In the genomic region with DNA sequence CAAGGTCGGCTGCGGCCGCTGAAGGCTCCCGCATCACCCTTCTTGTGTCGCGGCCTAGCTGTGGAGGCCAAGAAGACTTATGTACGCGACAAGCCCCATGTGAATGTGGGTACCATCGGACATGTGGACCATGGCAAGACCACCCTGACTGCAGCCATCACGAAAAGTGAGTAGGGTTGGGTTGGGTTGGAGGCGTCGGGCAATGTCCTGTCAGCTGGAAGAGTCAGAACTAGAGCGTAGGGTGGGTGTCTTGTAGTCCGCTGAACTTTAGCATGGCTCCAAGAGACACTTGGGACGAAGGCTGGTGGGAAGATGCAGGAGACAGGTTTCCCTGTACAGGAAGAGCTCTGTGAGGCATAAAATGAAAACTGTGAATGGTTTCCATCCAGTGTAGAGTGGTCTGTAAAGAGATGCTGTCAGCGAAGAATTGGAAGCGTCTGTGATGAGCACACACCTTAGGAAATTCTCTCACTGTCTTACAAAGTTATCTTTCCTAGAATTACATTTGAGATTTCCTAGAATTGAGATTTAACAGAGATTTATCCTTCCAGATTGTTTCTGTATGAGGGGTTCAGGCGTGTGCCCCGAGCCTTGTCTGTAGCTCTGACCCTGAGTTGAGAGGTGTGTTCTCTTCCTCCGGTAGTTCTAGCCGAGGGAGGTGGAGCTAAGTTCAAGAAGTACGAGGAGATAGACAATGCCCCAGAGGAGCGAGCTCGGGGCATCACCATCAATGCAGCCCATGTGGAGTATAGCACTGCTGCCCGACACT, we compare ENCODE assay signal across 9 mouse cellular contexts. TPM values are rescaled to one million over a fixed set of nuclear protein-coding genes. Genes with fewer than 3 reads are reported as not detected.
DNase-seq lines count a peak whose midpoint lies in the region; ATAC-seq and TF ChIP-seq lines count a peak whose summit lies in the region.
"Not testable (repeated sequence)": the region's sequence is repeated elsewhere in the genome, so short reads cannot be mapped to it uniquely, and the experiment has no call there.
"Had no signal": no experiment of that assay in that cellular context is flagged by ENCODE, and none has a peak within 500 bp of the region (broad histone marks: within the 10 kb centered on the region; RNA-seq: fewer than 3 reads in every experiment).

No protein-coding gene starts in this region.

- not testable (repeated sequence) for ATAC-seq in forebrain, embryonic 13.5 days; heart, postnatal 0 days (ENCODE audit: insufficient read depth, low read depth); neural tube, embryonic 15.5 days (ENCODE audit: low FRiP score)
- ATAC-seq in liver, embryonic 11.5 days (replicated peaks; ENCODE audit: low FRiP score) = peak; percentile 7; the same call in 1 of the 2 replicates
- ATAC-seq in megakaryocyte-erythroid progenitor cell, adult 5-6 weeks (replicated peaks; ENCODE audit: low FRiP score, low TSS enrichment, poor library complexity, severe bottlenecking) = 0 out of 2 replicates have a peak, but pooled peaks have one; percentile 28

- peak overlapping the region; percentile 73 for H3K4me3 ChIP-seq in cortical plate, adult 2 months (ENCODE audit: insufficient read depth, low read length)
- H3K4me3 ChIP-seq in forebrain, embryonic 13.5 days = peak overlapping the region; percentile 71
- H3K4me3 ChIP-seq in heart, postnatal 0 days (ENCODE audit: low read depth, low read length) = peak overlapping the region; percentile 76
- H3K4me3 ChIP-seq in kidney, adult 2 months (ENCODE audit: insufficient read depth, low read depth, low read length) = peak overlapping the region; percentile 91
- H3K4me3 ChIP-seq in liver, embryonic 11.5 days (ENCODE audit: low read depth, low read length) = peak overlapping the region; percentile 72
- peak overlapping the region; percentile 71 for H3K4me3 ChIP-seq in neural tube, embryonic 15.5 days (replicated peaks)

- not testable (repeated sequence) for H3K27me3 ChIP-seq in forebrain, embryonic 13.5 days; heart, postnatal 0 days (ENCODE audit: control insufficient read depth, insufficient read depth, low read length); kidney, adult 2 months (replicated peaks; ENCODE audit: control insufficient read depth, insufficient read depth, low read length); liver, embryonic 11.5 days (replicated peaks; ENCODE audit: control insufficient read depth, insufficient read depth, low read length); neural tube, embryonic 15.5 days (replicated peaks)

- peak overlapping the region; percentile 80 for H3K9ac ChIP-seq in forebrain, embryonic 13.5 days
- peak overlapping the region; percentile 65 for H3K9ac ChIP-seq in heart, postnatal 0 days (replicated peaks; ENCODE audit: low read depth, low read length)
- H3K9ac ChIP-seq in liver, embryonic 11.5 days (ENCODE audit: low read depth, low read length) = peak overlapping the region; percentile 76
- H3K9ac ChIP-seq in neural tube, embryonic 15.5 days (replicated peaks) = peak overlapping the region; percentile 73

- not testable (repeated sequence) for H3K27ac ChIP-seq in cortical plate, adult 2 months (ENCODE audit: insufficient read depth, low read length); forebrain, embryonic 13.5 days
- peak overlapping the region; percentile 74 for H3K27ac ChIP-seq in heart, postnatal 0 days (ENCODE audit: low read depth)
- H3K27ac ChIP-seq in kidney, adult 2 months (ENCODE audit: insufficient read depth, low read depth, low read length) = peak overlapping the region; percentile 61
- H3K27ac ChIP-seq in liver, embryonic 11.5 days (ENCODE audit: low read depth, low read length) = peak overlapping the region; percentile 21; the same call in 1 of the 2 replicates
- peak overlapping the region; percentile 77 for H3K27ac ChIP-seq in neural tube, embryonic 15.5 days (replicated peaks)

- H3K9me3 ChIP-seq in forebrain, embryonic 13.5 days (replicated peaks); heart, postnatal 0 days (replicated peaks; ENCODE audit: control insufficient read depth, low read length); liver, embryonic 11.5 days (ENCODE audit: control insufficient read depth, low read length); neural tube, embryonic 15.5 days (replicated peaks): not testable (repeated sequence)

- not testable (repeated sequence) for H3K4me1 ChIP-seq in cortical plate, adult 2 months (ENCODE audit: control insufficient read depth, insufficient read depth, low read length); heart, postnatal 0 days (ENCODE audit: control insufficient read depth, insufficient read depth); kidney, adult 2 months (ENCODE audit: control insufficient read depth, insufficient read depth, low read length); liver, embryonic 11.5 days (replicated peaks; ENCODE audit: control insufficient read depth, insufficient read depth, low read length)
- H3K4me1 ChIP-seq in forebrain, embryonic 13.5 days = peaks cover 14% of the 10 kb centered on the region
- H3K4me1 ChIP-seq in neural tube, embryonic 15.5 days = peaks cover 16% of the 10 kb centered on the region

- peak overlapping the region; percentile 98 for H3K4me2 ChIP-seq in forebrain, embryonic 13.5 days
- peak overlapping the region; percentile 84 for H3K4me2 ChIP-seq in heart, postnatal 0 days (ENCODE audit: low read depth, low read length)
- peak overlapping the region; percentile 94 for H3K4me2 ChIP-seq in liver, embryonic 11.5 days
- H3K4me2 ChIP-seq in neural tube, embryonic 15.5 days = peak overlapping the region; percentile 95

- peak; percentile 3 for DNase-seq in heart, postnatal 0 days (ENCODE audit: low spot score)
- DNase-seq in kidney, adult 2 months; liver, embryonic 11.5 days (ENCODE audit: low spot score): not testable (repeated sequence)

- not testable (repeated sequence) for TF ChIP-seq POLR2A in cortical plate, adult 2 months (IDR thresholded peaks at IDR 0.05; ENCODE audit: extremely low read depth, insufficient read depth, low read length); kidney, adult 2 months (IDR thresholded peaks at IDR 0.05; ENCODE audit: low read depth, low read length)

- TF ChIP-seq CTCF in cortical plate, adult 2 months (IDR thresholded peaks at IDR 0.05; ENCODE audit: extremely low read depth, insufficient read depth, low read length); heart, postnatal 0 days (IDR thresholded peaks at IDR 0.05; ENCODE audit: low read depth); kidney, adult 2 months (conservative IDR thresholded peaks at IDR 0.05; ENCODE audit: insufficient read depth, insufficient read length, low read depth, low read length): not testable (repeated sequence)

- peaks cover 36% of the 10 kb centered on the region for H3K36me3 ChIP-seq in forebrain, embryonic 13.5 days (ENCODE audit: poor library complexity, severe bottlenecking)
- peaks cover 36% of the 10 kb centered on the region for H3K36me3 ChIP-seq in heart, postnatal 0 days (replicated peaks; ENCODE audit: control insufficient read depth, insufficient read depth, low read length)
- not testable (repeated sequence) for H3K36me3 ChIP-seq in kidney, adult 2 months (ENCODE audit: control insufficient read depth, insufficient read depth, low read length)
- peaks cover 12% of the 10 kb centered on the region for H3K36me3 ChIP-seq in liver, embryonic 11.5 days (ENCODE audit: control insufficient read depth, insufficient read depth, low read length)
- peaks cover 35% of the 10 kb centered on the region for H3K36me3 ChIP-seq in neural tube, embryonic 15.5 days

- TF ChIP-seq EP300 in heart, postnatal 0 days (IDR thresholded peaks at IDR 0.05; ENCODE audit: low read depth) = not testable (repeated sequence)

- WGBS in forebrain, embryonic 13.5 days = 20% methylated on average over 23 of the region's 25 CpGs
- WGBS in heart, postnatal 0 days = 9% methylated on average over 19 of the region's 25 CpGs
- WGBS in kidney, adult 2 months = 7% methylated on average over 23 of the region's 25 CpGs
- WGBS in liver, embryonic 11.5 days = 13% methylated on average over 20 of the region's 25 CpGs
- 18% methylated on average over 25 of the region's 25 CpGs for WGBS in neural tube, embryonic 15.5 days

RNA-seq across cellular contexts. Expression of a gene that starts 0.6 kb away (rescaled TPM):
- polyA plus RNA-seq in cortical plate, adult 2 months (2012; rRNA removed) = 90.1 and 96.8 TPM in 2 replicates
- polyA plus RNA-seq in forebrain, embryonic 13.5 days (2015; fragmentation: Nextera tagmentation; extraction: Ambion mirVana) = 114 and 123 TPM in 2 replicates
- total RNA-seq in heart, postnatal 0 days (2014; rRNA removed; ENCODE audit: low replicate concordance) = 151 and 153 TPM in 2 replicates
- polyA plus RNA-seq in heart, postnatal 0 days (2015; fragmentation: Nextera tagmentation; extraction: Ambion mirVana) = 199 and 205 TPM in 2 replicates
- polyA plus RNA-seq in kidney, adult 2 months (2012; rRNA removed) = 219 and 227 TPM in 2 replicates
- polyA plus RNA-seq in liver, embryonic 11.5 days (2014; fragmentation: Nextera tagmentation; extraction: Ambion mirVana) = 193 and 211 TPM in 2 replicates
- 128 and 168 TPM in 2 replicates for total RNA-seq in megakaryocyte-erythroid progenitor cell, adult 5-6 weeks (2014; fragmentation: Nextera tagmentation)
- 92.9 and 141 TPM in 2 replicates for total RNA-seq in megakaryocyte-erythroid progenitor cell, adult 5-6 weeks (2017)
- 139 and 147 TPM in 2 replicates for polyA plus RNA-seq in neural tube, embryonic 15.5 days (2015; fragmentation: Nextera tagmentation; extraction: Ambion mirVana)

RNA-seq across cellular contexts. Expression of a gene that starts 12.6 kb away (rescaled TPM):
- polyA plus RNA-seq in cortical plate, adult 2 months (2012; rRNA removed) = 63.7 and 66.0 TPM in 2 replicates
- polyA plus RNA-seq in forebrain, embryonic 13.5 days (2015; fragmentation: Nextera tagmentation; extraction: Ambion mirVana) = 55.8 and 61.6 TPM in 2 replicates
- 22.6 and 30.3 TPM in 2 replicates for total RNA-seq in heart, postnatal 0 days (2014; rRNA removed; ENCODE audit: low replicate concordance)
- polyA plus RNA-seq in heart, postnatal 0 days (2015; fragmentation: Nextera tagmentation; extraction: Ambion mirVana) = 34.4 and 34.5 TPM in 2 replicates
- 62.8 and 71.7 TPM in 2 replicates for polyA plus RNA-seq in kidney, adult 2 months (2012; rRNA removed)
- polyA plus RNA-seq in liver, embryonic 11.5 days (2014; fragmentation: Nextera tagmentation; extraction: Ambion mirVana) = 26.2 and 26.4 TPM in 2 replicates
- 24.8 and 49.2 TPM in 2 replicates for total RNA-seq in megakaryocyte-erythroid progenitor cell, adult 5-6 weeks (2014; fragmentation: Nextera tagmentation)
- 11.7 and 11.9 TPM in 2 replicates for total RNA-seq in megakaryocyte-erythroid progenitor cell, adult 5-6 weeks (2017)
- 69.4 and 69.6 TPM in 2 replicates for polyA plus RNA-seq in neural tube, embryonic 15.5 days (2015; fragmentation: Nextera tagmentation; extraction: Ambion mirVana)

RNA-seq across cellular contexts. Expression of a gene that starts 15.4 kb away (rescaled TPM):
- 119 and 129 TPM in 2 replicates for polyA plus RNA-seq in cortical plate, adult 2 months (2012; rRNA removed)
- polyA plus RNA-seq in forebrain, embryonic 13.5 days (2015; fragmentation: Nextera tagmentation; extraction: Ambion mirVana) = 52.4 and 60.0 TPM in 2 replicates
- 21.8 and 35.6 TPM in 2 replicates for total RNA-seq in heart, postnatal 0 days (2014; rRNA removed; ENCODE audit: low replicate concordance)
- 13.4 and 14.1 TPM in 2 replicates for polyA plus RNA-seq in heart, postnatal 0 days (2015; fragmentation: Nextera tagmentation; extraction: Ambion mirVana)
- polyA plus RNA-seq in kidney, adult 2 months (2012; rRNA removed) = 70.6 and 90.5 TPM in 2 replicates
- polyA plus RNA-seq in liver, embryonic 11.5 days (2014; fragmentation: Nextera tagmentation; extraction: Ambion mirVana) = 71.4 and 75.7 TPM in 2 replicates
- 162 and 199 TPM in 2 replicates for total RNA-seq in megakaryocyte-erythroid progenitor cell, adult 5-6 weeks (2014; fragmentation: Nextera tagmentation)
- 28.4 and 42.7 TPM in 2 replicates for total RNA-seq in megakaryocyte-erythroid progenitor cell, adult 5-6 weeks (2017)
- polyA plus RNA-seq in neural tube, embryonic 15.5 days (2015; fragmentation: Nextera tagmentation; extraction: Ambion mirVana) = 66.0 and 69.5 TPM in 2 replicates

RNA-seq across cellular contexts. Expression of a gene that starts 24.9 kb away (rescaled TPM):
- polyA plus RNA-seq in cortical plate, adult 2 months (2012; rRNA removed) = 0.52 and 0.57 TPM in 2 replicates
- polyA plus RNA-seq in forebrain, embryonic 13.5 days (2015; fragmentation: Nextera tagmentation; extraction: Ambion mirVana) = 0.19 and 0.32 TPM in 2 replicates
- total RNA-seq in heart, postnatal 0 days (2014; rRNA removed; ENCODE audit: low replicate concordance) = 0.92 and 3.8 TPM in 2 replicates
- 0.40 and 0.92 TPM in 2 replicates for polyA plus RNA-seq in heart, postnatal 0 days (2015; fragmentation: Nextera tagmentation; extraction: Ambion mirVana)
- polyA plus RNA-seq in kidney, adult 2 months (2012; rRNA removed) = 0.35 and 144 TPM in 2 replicates
- 1.3 TPM in 2 replicates for polyA plus RNA-seq in liver, embryonic 11.5 days (2014; fragmentation: Nextera tagmentation; extraction: Ambion mirVana)
- total RNA-seq in megakaryocyte-erythroid progenitor cell, adult 5-6 weeks (2014; fragmentation: Nextera tagmentation) = 2.3 TPM in 1 of 2 replicates, not detected in the other
- total RNA-seq in megakaryocyte-erythroid progenitor cell, adult 5-6 weeks (2017) = 0.15 and 0.61 TPM in 2 replicates
- 6.5 and 12.7 TPM in 2 replicates for polyA plus RNA-seq in neural tube, embryonic 15.5 days (2015; fragmentation: Nextera tagmentation; extraction: Ambion mirVana)
- total RNA-seq: adrenal gland, adult 2 months; megakaryocyte progenitor cell, adult 5-6 weeks had no signal
- polyA plus RNA-seq: adrenal gland, adult 2 months had no signal

RNA-seq across cellular contexts. Expression of a gene that starts 59.2 kb away (rescaled TPM):
- polyA plus RNA-seq in cortical plate, adult 2 months (2012; rRNA removed) = 21.9 and 23.8 TPM in 2 replicates
- polyA plus RNA-seq in forebrain, embryonic 13.5 days (2015; fragmentation: Nextera tagmentation; extraction: Ambion mirVana) = 18.7 and 22.4 TPM in 2 replicates
- 20.2 and 24.8 TPM in 2 replicates for total RNA-seq in heart, postnatal 0 days (2014; rRNA removed; ENCODE audit: low replicate concordance)
- 15.0 and 16.4 TPM in 2 replicates for polyA plus RNA-seq in heart, postnatal 0 days (2015; fragmentation: Nextera tagmentation; extraction: Ambion mirVana)
- polyA plus RNA-seq in kidney, adult 2 months (2012; rRNA removed) = 24.7 and 25.7 TPM in 2 replicates
- polyA plus RNA-seq in liver, embryonic 11.5 days (2014; fragmentation: Nextera tagmentation; extraction: Ambion mirVana) = 15.6 and 16.0 TPM in 2 replicates
- 10.2 and 13.9 TPM in 2 replicates for total RNA-seq in megakaryocyte-erythroid progenitor cell, adult 5-6 weeks (2014; fragmentation: Nextera tagmentation)
- 11.5 and 14.0 TPM in 2 replicates for total RNA-seq in megakaryocyte-erythroid progenitor cell, adult 5-6 weeks (2017)
- polyA plus RNA-seq in neural tube, embryonic 15.5 days (2015; fragmentation: Nextera tagmentation; extraction: Ambion mirVana) = 22.2 and 22.9 TPM in 2 replicates
